Mouse (Mus musculus): ENCODE data around the gene Spata18. TPM values are rescaled to one million over a fixed set of nuclear protein-coding genes. Genes with fewer than 3 reads are reported as not detected.

The Spata18 gene
- polyA plus RNA-seq, 1 experiment from 2014 or later, result 0.30 TPM

Other genes with a start within 250 kb of the Spata18 start
- gene Cwh43, start 245.3 kb upstream of the Spata18 start, polyA plus RNA-seq (2015; fragmentation: Nextera tagmentation; extraction: Ambion mirVana), result 0.28 and 0.59 TPM in 2 replicates
- 46.7 and 52.2 TPM in 2 replicates for gene Dcun1d4, start 170.4 kb upstream of the Spata18 start, polyA plus RNA-seq (2015; fragmentation: Nextera tagmentation; extraction: Ambion mirVana)
- not detected in 2 replicates for gene Lrrc66, start 18.9 kb upstream of the Spata18 start, polyA plus RNA-seq (2015; fragmentation: Nextera tagmentation; extraction: Ambion mirVana)
- gene Sgcb, start 3.6 kb upstream of the Spata18 start, polyA plus RNA-seq (2015; fragmentation: Nextera tagmentation; extraction: Ambion mirVana), result 35.8 and 36.6 TPM in 2 replicates